Mouse (Mus musculus): ENCODE measurements around the gene Setd5.

Gene Setd5

DNA sequence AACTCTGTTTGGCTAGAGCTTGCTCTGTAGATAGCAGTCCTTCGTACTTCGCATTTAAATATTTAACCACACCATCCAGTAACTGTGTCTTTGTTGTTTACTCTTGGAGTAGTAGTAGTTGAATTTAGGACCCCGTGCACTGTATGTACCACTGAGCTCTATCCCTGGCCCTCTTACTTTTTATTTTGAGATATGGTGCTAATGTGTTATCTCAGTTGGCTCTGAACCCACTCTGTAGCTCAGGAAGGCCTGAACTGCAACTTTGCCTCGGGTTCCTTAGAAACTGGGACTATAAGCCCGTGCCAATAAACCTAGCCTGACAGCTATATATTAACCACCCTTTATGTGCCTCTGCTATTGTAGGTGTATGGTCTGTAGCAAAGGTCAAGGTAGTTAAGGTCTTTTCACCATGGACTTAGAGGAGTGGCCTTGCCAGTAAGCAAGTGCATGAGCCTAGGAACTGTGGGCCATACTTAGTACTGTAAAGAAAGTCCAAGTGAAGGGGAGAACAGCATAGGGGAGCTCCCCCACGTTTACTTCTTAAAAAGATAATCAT, 22.5 kb upstream of the Setd5 start:
- no peak for DNase-seq (ENCODE audit: low spot score)

DNA sequence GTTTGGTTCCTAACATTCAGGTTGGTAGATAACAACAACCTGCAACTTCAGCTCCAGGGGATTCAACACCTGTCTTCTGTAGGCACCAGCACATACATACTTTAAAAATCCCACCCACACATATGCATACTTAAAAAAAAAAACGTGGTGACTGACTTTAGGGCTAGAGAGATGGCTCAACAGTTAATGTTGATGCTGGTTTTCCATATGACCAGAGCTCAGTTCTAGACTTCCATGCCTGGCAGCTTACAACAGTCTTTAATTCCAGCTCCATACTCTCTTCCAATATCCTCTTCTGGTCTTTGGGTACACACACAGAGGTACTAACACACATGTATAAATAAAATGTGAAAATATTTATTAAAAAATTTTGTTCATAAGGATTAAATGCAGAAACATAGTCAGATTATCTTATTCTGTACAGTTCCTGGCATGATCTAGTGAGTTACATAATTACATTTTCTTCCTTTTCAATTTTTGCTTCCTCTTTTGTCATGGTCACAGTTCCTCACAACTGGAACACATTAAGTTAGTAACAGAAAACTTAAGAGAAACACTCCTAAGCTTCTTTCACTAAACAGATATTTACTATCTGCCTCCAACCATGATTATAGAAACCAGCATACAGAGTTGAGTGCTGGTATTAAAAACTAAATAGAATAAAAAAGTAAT, 16.1 kb upstream of the Setd5 start:
- no peak for DNase-seq (ENCODE audit: low spot score)

DNA sequence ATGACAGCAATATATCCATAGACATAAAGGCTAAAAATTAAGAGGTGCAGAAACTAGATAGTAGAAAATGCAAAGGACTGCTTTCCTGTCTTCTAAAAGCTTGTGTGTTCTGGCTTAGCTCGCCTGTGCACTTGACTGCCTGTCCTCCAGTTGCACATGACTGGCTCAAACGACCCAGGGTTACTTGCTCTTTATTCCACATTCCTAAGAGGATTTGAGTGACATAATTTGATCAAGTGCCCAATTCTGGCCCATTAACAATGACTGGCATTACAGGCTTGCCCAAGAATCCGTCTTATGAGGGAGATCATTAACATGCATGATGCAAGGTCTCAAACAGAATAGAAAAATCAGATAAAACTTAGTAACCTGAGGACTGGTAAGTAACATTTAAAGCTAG, 14.9 kb upstream of the Setd5 start:
- DNase-seq (ENCODE audit: low spot score) = no peak

DNA sequence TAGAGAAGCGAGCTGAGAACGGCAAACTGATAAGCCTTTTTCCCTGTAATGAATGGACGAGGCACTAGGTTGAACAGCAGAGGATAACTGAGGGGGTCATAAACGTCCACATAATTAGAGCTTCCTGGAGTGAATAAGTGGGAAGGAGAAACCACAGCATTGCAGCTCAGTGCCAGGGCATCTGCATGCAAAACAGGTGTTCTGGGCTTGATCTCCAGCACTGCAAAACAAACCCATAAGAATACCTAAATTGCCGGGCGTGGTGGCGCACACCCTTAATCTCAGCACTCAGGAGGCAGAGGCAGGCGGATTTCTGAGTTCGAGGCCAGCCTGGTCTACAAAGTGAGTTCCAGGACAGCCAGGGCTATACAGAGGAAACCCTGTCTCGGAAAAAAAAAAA, 13.8 kb upstream of the Setd5 start:
- no peak for DNase-seq (ENCODE audit: low spot score)

DNA sequence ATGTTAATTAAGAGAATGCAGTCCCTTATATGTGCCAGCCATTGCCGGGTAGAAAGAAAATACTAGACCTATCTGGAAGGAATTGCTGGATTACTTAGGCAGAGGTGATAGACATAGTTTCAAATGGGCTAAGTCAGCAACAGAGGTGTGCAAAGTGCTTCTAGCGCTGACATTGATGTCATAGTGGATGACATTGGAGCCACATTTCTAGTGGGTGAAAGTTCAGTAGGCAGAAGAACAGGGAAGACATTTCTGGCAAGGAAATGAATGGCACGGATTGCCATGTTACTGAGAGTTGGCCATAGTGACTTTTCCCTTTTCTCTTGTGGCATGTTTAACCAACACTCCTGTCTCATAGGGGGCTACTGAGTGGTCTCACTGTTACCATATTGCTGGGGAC, 12.0 kb upstream of the Setd5 start:
- DNase-seq (ENCODE audit: low spot score) = no peak

DNA sequence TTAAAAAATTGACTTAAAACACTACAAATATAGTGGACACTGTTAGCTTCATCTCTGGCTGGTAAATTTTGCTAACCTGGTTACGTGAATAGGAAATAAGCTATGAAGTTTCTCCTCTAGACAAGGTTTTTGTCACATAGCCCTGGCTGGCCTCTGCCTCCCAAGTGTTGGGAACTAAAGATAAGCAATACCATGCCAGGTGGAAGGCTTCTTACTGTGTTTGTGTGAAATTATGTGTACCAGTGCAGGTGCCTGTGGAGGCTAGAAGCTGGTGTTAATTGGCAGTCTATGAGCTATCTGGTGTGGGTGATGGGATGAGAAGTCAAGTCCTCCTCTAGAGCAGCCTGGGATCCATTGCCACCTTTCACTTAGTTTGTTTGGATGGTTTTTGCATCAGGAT, 8.0 kb upstream of the Setd5 start:
- DNase-seq (ENCODE audit: low spot score) = no peak

DNA sequence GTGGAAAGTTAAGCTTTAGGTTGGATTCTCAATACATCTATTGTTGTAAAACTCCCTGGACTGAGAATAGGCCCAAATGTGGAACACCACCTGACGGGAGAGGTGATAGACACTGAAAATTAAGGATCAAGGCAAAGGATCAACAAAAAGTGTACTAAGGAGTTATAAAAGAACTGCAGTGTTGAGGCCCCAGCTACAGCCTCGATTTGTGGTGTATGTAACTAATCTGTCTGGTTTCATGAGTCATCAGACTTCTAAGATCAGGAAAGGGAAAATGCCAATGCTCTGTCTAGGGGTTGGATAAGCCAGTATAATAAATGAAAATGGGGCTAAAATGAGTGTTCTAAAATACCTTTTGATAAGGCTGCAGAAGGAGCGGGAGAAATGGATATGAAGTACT, 1.9 kb upstream of the Setd5 start:
- no peak for DNase-seq (ENCODE audit: low spot score)

DNA sequence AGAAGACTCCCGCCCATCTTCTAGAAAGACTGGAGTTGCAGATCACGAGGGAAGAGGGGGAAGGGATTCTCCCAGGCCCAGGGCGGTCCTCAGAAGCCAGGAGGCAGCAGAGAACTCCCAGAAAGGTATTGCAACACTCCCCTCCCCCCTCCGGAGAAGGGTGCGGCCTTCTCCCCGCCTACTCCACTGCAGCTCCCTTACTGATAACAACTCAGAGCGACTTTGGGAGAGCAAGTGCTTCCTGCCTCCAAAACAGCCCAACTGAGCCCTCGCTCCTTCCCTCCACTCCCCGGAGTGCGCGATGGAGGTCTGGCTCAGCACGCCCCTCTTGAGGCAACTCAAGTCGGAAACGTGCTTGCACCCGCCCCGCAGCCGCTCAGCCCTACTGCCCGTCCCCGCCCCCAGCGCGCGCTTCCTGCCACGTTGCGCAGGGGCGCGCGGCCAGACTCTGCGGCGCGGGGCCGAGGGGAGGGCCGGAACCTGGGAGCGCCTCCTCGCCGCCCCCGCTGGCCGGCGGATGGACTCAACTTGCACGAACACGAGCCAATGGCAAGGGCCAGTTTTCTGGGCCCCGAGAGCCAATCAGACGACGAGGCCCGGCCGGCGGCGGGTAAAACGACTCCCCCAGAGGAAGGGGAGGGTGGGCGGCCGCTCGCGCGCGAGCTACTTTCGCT, 1.0 kb upstream of the Setd5 start:
- DNase-seq (ENCODE audit: low spot score) = peak; percentile 96

DNA sequence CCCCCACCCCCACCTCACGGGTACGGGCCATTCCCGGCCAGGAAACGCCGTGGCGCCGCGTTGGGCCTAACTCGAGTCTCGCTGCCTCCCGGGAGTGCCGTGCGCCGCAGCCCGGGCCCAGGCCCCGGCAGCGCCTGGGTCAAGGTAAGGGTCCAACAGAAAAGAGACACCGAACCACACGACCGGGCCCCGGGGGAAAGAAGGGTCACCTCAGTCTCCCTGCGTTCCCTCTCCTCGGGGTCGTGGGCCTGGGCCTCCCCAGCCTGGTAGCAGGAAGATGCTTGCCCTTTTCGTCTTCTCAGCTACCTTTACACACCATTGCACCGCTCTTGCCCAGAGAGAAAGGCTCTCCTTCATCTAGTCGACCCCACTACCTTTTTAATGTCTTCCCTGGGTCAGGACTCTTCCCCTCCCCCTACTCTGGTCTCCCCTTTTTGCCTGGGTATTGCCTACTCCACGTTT, 435 bp downstream of the Setd5 start:
- no peak for DNase-seq (ENCODE audit: low spot score)

DNA sequence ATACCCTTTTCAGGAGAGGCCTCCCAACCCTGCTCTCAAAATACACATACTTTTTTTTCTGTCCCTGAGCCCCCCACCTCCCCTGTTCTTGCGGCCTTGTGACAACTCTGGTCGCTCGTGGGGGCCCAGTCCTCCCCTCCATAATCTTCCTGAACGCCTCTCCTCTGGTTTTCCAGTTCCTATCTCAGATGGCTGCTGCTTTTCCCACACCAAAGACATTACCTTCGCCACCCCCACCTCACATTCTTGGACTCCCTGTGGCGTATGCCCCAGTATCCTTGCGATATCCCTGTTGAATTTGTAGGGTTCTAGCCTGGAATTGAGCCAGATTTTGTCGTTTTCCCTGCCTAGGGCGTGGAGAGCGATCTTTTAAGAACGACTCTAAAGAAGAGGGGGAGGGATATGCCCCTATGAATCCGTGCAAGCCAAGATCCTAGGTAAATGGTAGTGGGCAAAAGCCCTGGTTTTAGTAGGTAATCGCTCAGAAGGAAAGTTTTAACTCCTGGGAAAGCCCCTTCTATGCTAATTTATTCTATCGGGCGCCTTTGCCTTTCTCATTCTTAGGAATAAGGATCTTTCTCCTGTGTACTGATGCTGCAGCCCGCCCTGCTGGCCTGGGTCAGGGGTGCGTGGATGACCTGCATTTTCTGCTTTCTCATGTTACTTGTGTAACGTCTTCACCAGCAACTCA, 1.0 kb downstream of the Setd5 start:
- DNase-seq (ENCODE audit: low spot score) = peak; percentile 15

DNA sequence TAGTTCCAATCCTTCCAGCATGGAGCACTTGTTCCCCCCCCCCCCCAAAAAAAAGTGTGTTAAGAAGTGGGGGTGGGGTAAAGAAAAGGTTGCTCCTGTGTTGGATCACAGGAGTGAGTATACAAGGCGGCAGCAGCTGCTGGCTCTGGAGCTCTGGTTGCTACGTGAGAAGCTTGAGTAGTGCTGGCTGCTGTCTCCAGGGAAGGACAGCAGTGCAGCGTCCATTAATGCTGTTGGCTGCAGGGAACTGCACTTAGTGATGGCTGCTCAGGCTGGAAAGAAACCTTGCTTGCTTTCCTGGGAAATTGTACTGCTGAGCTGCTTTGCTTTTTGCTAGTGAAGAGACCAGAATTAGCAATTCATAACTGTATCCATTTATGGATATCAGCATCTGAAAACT, 2.3 kb downstream of the Setd5 start:
- DNase-seq (ENCODE audit: low spot score) = peak; percentile 19

DNA sequence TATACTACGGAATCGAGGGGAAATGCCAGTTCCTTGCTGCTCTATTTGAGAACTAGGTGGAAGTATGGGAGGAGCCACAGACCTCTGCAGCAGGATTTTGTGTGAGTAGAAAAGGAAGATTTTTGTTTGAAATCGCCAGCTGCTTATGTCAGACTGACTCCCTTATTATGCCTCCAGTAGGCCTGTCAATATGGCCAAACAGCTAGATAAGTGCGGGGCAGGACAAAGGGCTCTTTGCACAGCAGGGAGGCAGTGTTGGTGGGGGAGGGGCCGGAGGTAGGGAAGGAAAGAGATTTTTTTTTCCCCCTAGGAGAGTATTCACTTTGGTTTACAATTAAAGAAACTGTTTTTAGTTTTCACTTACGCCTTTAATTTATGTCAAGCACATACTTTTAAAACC, 5.1 kb downstream of the Setd5 start:
- no peak for DNase-seq (ENCODE audit: low spot score)

DNA sequence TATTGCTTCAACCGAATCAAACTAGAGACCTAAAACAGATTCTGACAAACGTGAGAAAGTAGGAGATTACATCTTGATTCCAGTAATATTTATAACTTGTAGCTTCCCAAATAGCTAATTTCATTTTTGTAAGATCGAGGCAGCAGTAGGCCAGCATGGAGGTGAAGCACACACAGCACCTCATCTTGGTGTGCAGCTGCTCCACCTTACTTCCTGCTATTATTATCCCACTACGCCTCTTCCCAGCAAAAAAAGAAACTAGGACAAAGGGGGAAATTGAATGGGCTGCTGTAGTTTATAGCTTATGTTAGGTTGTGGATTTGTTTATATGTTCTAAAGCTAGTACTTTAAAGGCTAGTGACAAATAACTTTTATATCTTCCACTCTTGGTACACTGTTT, 7.4 kb downstream of the Setd5 start:
- no peak for DNase-seq (ENCODE audit: low spot score)

DNA sequence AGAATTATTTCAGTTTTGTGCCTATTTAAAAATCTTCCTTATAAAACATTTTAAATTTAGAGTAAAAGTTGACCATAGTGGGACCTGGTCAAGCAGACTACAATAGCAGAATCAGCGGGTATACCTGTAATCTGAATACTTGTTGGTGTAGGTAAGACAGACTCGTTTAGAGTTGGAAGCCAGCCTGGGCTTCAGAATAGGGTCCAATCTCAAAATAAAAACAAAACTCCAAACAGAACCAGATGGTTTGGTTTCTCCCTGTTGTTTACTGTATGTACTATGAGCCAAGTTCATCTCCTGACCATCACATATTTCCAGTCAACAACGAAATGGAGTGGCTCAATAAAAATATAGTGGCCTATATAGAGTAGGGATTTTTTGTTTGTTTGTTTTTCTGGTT, 16.0 kb downstream of the Setd5 start:
- DNase-seq (ENCODE audit: low spot score) = no peak

DNA sequence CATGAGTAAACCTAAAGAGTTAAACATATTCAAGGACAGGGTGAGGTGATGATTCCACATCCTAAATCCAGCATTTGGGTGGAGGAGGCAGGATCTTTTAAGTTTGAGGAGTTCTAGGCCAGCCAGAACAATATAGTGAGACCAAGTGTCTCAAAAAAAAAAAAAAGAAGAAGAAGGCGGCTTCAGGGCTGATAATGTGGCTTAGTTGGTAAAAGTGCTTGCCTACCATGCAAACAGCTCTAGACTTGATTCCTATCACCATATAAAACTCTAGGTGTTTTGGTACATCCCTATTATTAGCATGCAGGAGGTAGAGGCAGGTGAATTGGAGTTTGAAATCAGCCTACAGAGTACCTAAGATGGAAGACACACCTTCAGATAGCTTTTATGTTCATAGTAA, 18.4 kb downstream of the Setd5 start:
- DNase-seq (ENCODE audit: low spot score) = no peak

DNA sequence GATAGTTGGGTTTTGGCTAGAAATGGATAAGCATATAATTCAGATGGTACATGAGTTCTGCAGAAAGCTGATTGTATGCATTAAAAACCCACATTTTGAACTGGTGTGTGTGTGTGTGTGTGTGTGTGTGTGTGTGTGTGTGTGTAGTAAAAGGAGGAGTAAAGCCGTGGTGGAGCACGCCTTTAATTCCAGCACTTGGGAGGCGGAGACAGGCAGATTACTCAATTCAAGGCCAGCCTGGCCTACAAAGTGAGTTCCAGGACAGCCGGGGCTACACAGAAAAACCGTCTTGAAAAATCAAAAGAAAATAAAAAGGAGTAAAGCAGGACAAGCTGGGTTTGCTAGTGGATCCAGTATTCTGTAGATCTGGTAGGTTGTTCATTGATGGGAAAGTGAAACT, 20.5 kb downstream of the Setd5 start:
- DNase-seq (ENCODE audit: low spot score) = no peak

DNA sequence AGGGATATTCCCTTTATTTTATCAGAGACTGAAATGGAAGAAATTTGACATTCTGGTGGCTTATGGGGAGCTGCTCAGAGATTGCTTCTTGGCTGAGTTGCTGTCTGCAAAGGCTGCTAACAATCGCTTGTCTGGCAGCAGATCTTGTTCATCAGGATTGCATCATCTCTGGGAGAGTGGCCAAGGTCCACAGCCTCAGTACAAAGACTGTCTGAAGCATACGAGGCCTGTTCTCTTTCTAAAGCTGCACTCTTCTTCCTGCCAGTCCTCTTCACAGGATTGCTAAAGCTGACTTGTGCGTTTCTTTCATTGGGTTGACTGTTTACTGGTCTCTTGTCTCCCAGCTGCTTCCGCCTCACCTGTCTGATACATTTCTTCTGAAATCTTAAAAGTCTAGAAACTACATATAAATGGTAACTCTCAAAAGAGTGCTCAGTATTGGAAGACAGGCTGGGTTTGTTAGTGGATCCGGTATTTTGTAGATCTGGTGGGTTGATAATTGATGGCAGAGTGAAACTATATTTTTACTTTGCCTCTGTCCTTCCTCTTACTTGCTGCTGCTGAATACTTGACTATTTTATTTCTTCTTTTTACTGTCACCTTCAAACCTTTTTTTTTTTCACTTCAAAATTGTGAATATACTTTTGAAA, 22.6 kb downstream of the Setd5 start:
- peak; percentile 87 for DNase-seq (ENCODE audit: low spot score)

DNA sequence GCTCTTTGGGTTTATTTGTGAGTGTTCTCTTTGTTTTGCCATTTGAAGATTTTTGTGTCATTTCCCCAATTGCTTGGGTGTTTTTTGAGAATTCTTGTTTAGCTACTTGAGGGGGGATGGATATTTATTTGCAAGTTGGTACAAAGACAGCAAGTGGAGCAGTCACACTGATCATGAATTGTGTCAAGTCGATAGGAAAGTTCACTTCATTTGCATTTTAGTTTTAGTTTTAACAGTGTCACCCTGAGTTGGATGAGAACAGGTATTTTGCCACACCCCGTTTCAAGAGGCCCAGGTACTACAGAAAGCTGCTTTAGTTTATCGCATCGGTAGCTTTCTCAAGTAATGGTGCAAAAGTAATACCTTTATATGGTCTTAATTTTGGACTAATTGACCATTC, 25.4 kb downstream of the Setd5 start:
- no peak for DNase-seq (ENCODE audit: low spot score)

DNA sequence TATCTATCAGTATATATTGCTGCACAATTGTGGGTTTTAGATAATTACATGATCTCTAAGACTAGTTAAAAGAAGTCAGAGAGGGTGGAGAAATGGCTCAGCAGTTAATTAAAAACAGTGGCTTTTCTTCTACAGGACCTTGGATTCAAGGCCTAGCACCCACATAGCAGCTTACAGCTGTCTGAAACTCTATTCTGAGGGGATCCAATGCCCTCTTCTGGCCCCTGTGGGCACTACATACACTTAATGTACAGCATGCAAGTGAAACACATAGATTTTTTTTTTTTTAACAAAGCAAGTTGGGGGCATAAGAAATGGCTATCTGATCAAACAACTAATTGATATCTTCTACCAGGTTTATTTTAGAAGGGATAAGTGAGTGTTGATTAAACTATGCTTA, 26.6 kb downstream of the Setd5 start:
- peak; percentile 55 for DNase-seq (ENCODE audit: low spot score)

DNA sequence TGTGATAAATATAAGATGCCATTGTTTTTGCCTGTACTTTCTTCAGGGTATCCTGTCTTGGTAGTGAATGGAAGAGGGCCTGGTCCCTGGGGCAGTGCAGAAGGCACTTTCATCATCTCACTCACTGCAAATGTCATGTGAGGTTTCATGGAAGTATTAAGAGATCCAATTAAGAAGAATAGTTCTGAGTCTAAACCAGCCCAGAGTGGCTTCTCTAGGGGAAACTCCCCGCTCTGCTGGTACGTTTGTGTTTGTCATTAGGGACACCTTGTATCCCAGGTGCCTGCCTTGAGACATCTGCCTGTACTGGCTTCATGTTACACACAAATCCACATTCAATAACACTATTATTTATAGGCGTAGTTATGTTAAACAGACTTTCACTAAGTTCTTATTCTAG, 32.2 kb downstream of the Setd5 start:
- DNase-seq (ENCODE audit: low spot score) = no peak

DNA sequence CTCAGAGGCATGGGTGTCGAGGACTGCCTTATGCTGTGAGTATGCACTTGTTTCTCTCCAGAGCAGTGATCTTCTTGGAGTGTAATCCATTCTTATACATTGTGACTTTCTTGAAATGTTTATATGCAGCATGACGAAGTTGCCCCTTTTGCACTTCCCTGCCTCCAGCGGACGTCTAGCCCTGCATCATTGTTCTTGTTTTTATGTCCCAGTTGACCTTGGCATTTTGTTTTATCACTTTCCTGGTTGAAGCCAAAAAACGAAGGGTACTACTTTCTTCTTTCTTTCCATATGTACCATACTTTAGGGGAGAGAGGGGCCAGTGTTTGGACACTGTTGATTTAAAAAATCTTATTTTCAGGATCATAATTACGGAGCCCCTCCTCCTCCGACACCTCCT, 32.8 kb downstream of the Setd5 start:
- no peak for DNase-seq (ENCODE audit: low spot score)

DNA sequence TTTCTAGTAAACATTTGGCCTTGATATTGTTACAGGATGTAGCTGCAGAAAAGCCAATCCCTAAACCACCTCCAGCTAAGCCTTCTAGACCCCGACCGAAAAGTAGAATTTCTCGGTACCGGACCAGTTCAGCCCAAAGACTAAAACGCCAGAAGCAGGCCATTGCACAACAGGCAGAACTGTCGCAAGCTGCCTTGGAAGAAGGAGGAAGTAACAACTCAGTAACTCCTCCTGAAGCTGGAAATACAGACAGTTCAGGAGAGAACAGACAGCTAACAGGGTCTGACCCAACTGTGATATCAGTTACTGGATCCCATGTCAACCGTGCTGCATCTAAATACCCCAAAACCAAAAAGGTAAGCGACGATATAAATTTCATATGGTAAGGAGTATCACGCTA, 43.6 kb downstream of the Setd5 start:
- DNase-seq (ENCODE audit: low spot score) = no peak

DNA sequence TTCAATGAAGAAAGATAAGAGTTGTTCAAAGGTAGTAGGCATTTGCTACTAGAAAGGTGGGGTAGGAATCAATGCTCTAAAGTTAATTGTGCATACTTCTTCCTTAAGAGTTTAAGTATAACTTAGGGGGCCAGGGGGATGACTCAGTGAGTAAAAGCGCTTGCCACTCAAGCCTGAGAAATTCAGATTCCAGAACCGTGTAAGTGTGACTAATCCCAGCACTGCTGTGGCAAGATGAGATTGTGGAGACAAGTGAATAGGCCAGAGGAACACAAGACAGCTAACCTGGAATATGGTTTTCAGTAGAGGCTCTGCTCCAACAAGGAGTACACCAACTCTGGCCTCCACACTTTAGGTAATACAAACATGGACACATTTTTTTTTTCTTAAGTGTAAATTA, 56.2 kb downstream of the Setd5 start:
- DNase-seq (ENCODE audit: low spot score) = no peak

Measured in ovary, adult 18-20 months (tissue).